Mouse (Mus musculus) midbrain, embryonic 11.5 days (tissue): ENCODE results near the gene Clec4f. TPM values are rescaled to one million over a fixed set of nuclear protein-coding genes. Genes with fewer than 3 reads are reported as not detected.

Source experiments
- polyA plus RNA-seq: library from polyadenylated mRNA; unstranded; fragments of >200 nt; fragmentation: Nextera tagmentation; extraction: Ambion mirVana; gene quantifications from 2 replicates; pipeline ENCODE4 v1.2.1, GENCODE M21; 2014

Clec4f gene
- polyA plus RNA-seq, 1 experiment from 2014 or later = not detected

Other genes starting within 250 kb of the Clec4f start
- 38.5 and 39.9 TPM in 2 replicates for gene Tet3, start 197.1 kb downstream of the Clec4f start, polyA plus RNA-seq
- gene Dguok, start 149.2 kb downstream of the Clec4f start, polyA plus RNA-seq = 50.5 and 57.3 TPM in 2 replicates
- gene Actg2, start 119.9 kb downstream of the Clec4f start, polyA plus RNA-seq = 2.6 and 3.2 TPM in 2 replicates
- 28.3 and 30.3 TPM in 2 replicates for gene Stambp, start 83.5 kb downstream of the Clec4f start, polyA plus RNA-seq
- not detected in 2 replicates for gene Cd207, start 21.7 kb upstream of the Clec4f start, polyA plus RNA-seq
- gene Vax2, start 55.1 kb upstream of the Clec4f start, polyA plus RNA-seq = 0.25 and 0.26 TPM in 2 replicates
- not detected in 2 replicates for gene Atp6v1b1, start 86.8 kb upstream of the Clec4f start, polyA plus RNA-seq
- 0.18 TPM in 1 of 2 replicates, not detected in the other for gene Ankrd53, start 106.5 kb upstream of the Clec4f start, polyA plus RNA-seq
- gene Tex261, start 119.6 kb upstream of the Clec4f start, polyA plus RNA-seq = 49.0 and 56.9 TPM in 2 replicates
- 31.8 and 36.1 TPM in 2 replicates for gene Nagk, start 138.8 kb upstream of the Clec4f start, polyA plus RNA-seq
- 19.7 and 23.9 TPM in 2 replicates for gene Paip2b, start 175.6 kb upstream of the Clec4f start, polyA plus RNA-seq
- gene Zfp638, start 210.9 kb upstream of the Clec4f start, polyA plus RNA-seq = 102 and 120 TPM in 2 replicates